Mouse (Mus musculus) heart, postnatal 0 days (tissue): Measurements from ENCODE around the gene S100a6.

Experiments used
- CTCF ChIP-seq: IDR thresholded peaks from 2 replicates; pipeline ENCODE4 v1.5.1; 2016; ENCODE audit warnings: antibody characterized with exemption, control low read depth, low read depth
- EP300 ChIP-seq: IDR thresholded peaks from 2 replicates; pipeline ENCODE4 v1.6.1; 2016; ENCODE audit warnings: antibody characterized with exemption, low read depth

- TF ChIP-seq CTCF (no peak), EP300 (no peak)
These were observed 8.3 kb upstream of the S100a6 start for GRCm38 (mm10) chr3:90604416-90604815.
